Mouse (Mus musculus): ENCODE results near the gene Elf2. TPM values are rescaled to one million over a fixed set of nuclear protein-coding genes. Genes with fewer than 3 reads are reported as not detected.
"Not testable (repeated sequence)": the region's sequence is repeated elsewhere in the genome, so short reads cannot be mapped to it uniquely, and the experiment has no call there.

Gene Elf2
- polyA plus RNA-seq, 1 experiment from 2014 or later: 50.7 TPM

DNA sequence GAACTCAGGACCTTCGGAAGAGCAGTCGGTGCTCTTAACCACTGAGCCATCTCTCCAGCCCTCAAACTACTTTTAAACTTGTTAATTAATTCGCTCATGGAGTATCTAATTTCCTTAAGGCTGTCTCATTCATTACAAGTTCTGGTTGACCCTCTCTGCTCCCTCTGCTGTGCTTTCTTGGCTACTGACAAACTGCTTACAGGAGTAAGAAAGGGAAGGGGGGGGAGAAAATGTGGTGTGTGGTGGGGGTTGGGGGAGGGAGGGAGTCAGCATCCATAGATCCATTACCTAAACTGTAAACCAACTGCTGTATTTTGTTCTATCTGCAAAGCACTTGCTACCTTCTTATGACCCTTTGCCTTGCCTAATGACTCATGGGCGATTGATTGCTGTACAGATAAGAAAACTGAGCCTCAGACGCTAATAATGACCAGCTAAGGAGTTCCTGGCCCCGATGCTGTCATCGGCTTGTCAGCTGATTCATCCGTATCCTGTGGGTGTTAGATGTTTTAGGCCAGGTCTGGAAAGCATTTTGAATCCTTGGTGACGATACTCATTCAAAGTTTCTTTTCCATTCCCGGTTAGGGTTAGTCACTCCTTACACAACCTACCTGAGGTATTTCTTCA, 117.5 kb downstream of the Elf2 start:
- peak overlapping the region; percentile 91 for H3K4me2 ChIP-seq
- H3K27ac ChIP-seq (replicated peaks): peak overlapping the region; percentile 42; the same call in 1 of the 2 replicates
- no peaks in the 10 kb centered on the region for H3K9me3 ChIP-seq
- H3K9ac ChIP-seq: 0 out of 2 replicates have a peak overlapping the region, but pooled peaks have one; percentile 14
- H3K4me1 ChIP-seq: peaks cover 56% of the 10 kb centered on the region
- 0 out of 2 replicates have a peak overlapping the region, but pooled peaks have one; percentile 95 for H3K4me3 ChIP-seq
- WGBS: 46% methylated on average over 10 of the region's 10 CpGs
- H3K36me3 ChIP-seq: no peaks in the 10 kb centered on the region
- H3K27me3 ChIP-seq (replicated peaks): no peaks in the 10 kb centered on the region
- ATAC-seq (ENCODE audit: extremely low read depth, insufficient number of reproducible peaks, low FRiP score, low TSS enrichment): no peak

DNA sequence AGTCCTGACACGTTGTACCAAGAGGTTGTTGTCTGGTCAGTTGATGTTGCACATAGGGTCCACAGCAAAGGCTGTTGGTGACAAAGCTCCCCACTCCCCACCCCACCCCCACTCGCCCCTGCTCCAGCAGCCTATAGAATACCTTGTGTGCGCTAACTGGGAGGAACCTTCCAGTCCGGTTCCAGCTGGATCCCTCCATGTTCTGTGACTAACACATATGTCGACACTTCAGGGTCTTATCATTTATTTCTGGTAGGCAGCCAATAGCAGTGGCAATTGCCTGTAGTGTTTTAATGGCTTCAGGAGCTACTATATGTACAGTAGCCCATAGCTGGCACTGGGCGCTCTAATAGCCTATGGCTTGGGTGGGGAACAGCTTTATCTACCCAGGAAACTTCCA, 118.2 kb downstream of the Elf2 start:
- H3K4me3 ChIP-seq: no peak overlapping the region
- no peak for ATAC-seq (ENCODE audit: extremely low read depth, insufficient number of reproducible peaks, low FRiP score, low TSS enrichment)
- H3K9ac ChIP-seq: peak overlapping the region; percentile 48; the same call in 1 of the 2 replicates

DNA sequence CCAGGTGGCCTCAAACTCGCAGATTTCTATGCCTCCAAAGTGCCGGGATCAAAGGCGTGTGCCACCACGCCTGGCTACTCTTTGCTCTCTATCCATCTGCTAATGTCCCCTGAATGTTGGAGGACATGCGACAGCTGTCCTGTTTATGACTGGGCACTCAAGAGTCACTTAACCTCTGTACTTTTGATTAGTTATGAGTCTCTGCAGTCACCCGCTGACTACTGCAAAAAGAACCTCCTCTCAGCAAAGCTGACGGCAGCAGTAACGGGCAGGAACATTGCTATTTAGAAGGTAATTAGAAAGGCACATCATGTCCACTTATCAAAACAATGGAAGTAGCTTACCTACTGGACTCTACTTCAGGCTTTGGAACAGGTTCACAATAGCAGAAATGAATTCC, 118.6 kb downstream of the Elf2 start:
- peak overlapping the region; percentile 62 for H3K27ac ChIP-seq (replicated peaks)
- no peaks in the 10 kb centered on the region for H3K9me3 ChIP-seq
- 39% methylated on average over 8 of the region's 8 CpGs for WGBS
- no peaks in the 10 kb centered on the region for H3K36me3 ChIP-seq
- peaks cover 54% of the 10 kb centered on the region for H3K4me1 ChIP-seq
- peak overlapping the region; percentile 48; the same call in 1 of the 2 replicates for H3K9ac ChIP-seq
- H3K4me3 ChIP-seq: no peak overlapping the region
- H3K4me2 ChIP-seq: peak overlapping the region; percentile 48
- no peak for ATAC-seq (ENCODE audit: extremely low read depth, insufficient number of reproducible peaks, low FRiP score, low TSS enrichment)
- H3K27me3 ChIP-seq (replicated peaks): no peaks in the 10 kb centered on the region

More for the DNA sequence above, 118.2 kb downstream of the Elf2 start:
- Histone ChIP-seq H3K27ac (replicated peaks) (peak overlapping the region; percentile 62), H3K27me3 (replicated peaks) (no peaks in the 10 kb centered on the region), H3K4me1 (peaks cover 56% of the 10 kb centered on the region), H3K36me3 (no peaks in the 10 kb centered on the region), H3K9me3 (no peaks in the 10 kb centered on the region), H3K4me2 (peak overlapping the region; percentile 48)
- 48% methylated on average over 6 of the region's 6 CpGs for WGBS

DNA sequence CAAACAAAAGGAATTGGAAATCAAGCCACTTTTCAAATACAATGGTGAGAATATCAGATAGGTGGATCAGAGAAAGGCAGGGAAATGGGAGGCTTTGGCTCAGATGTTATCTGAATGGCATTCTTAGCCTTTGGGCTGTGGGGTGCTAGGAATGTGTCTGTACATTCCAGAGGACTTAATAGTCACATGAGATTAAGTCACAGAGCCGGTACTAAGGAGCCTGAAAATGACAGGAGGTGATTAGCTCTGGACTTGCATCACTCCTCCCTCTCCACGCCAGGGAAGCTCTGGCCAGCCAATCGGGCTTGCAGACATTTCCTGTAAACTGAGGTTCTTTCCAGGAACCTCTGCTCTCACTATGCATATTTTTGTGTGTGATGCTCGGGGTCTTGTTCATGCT, 119.6 kb downstream of the Elf2 start:
- WGBS: 22% methylated on average over 4 of the region's 4 CpGs

DNA sequence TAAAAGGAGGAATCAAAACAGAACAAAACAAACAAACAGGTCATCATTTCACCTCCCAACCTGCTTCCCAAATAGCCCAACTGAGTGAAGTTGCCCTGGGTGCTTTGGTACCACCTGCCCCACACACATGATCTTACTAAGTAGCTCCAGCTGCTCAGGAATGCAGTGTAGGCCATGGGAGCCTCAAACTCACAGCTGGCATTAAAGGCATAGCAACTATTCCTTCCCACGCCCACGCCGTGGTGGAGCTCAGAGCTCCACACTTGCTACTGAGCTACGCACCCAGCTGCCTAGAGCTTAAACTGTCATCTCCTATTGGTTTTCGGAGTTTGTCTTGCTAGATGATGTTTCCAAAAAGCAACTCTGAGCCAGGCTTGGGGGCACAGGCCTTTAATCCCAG, 121.2 kb downstream of the Elf2 start:
- no peaks in the 10 kb centered on the region for H3K9me3 ChIP-seq
- H3K27ac ChIP-seq (replicated peaks): no peak overlapping the region
- H3K4me2 ChIP-seq: no peak overlapping the region
- H3K4me3 ChIP-seq: no peak overlapping the region
- 90% methylated on average over 5 of the region's 5 CpGs for WGBS
- no peaks in the 10 kb centered on the region for H3K27me3 ChIP-seq (replicated peaks)
- no peaks in the 10 kb centered on the region for H3K36me3 ChIP-seq
- H3K4me1 ChIP-seq: peaks cover 39% of the 10 kb centered on the region
- H3K9ac ChIP-seq: no peak overlapping the region
- no peak for ATAC-seq (ENCODE audit: extremely low read depth, insufficient number of reproducible peaks, low FRiP score, low TSS enrichment)

More for the DNA sequence above, 119.6 kb downstream of the Elf2 start:
- Histone ChIP-seq H3K36me3 (no peaks in the 10 kb centered on the region), H3K9ac (no peak overlapping the region), H3K4me1 (peaks cover 44% of the 10 kb centered on the region), H3K9me3 (no peaks in the 10 kb centered on the region), H3K4me2 (peak overlapping the region; percentile 48; the same call in 1 of the 2 replicates), H3K27me3 (replicated peaks) (no peaks in the 10 kb centered on the region), H3K27ac (replicated peaks) (no peak overlapping the region), H3K4me3 (no peak overlapping the region)
- no peak for ATAC-seq (ENCODE audit: extremely low read depth, insufficient number of reproducible peaks, low FRiP score, low TSS enrichment)

DNA sequence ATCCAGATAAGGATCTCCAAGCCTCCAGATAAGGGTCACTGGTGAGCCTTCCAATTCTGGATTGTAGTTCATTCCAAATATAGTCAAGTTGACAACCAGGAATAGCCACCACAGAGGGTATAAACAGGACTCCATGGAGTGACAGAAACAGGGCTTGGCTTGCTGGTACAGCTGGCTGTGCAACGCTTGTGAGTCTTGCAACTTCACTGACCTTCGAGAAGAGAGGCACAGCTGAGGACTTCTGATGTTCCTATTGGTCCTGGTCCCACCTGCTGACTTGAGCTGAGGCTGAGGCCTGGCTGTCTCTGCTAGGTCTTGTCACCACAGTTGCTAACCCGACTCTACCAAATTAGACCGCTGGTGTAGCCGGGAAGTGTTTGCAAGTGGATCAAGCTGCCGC, 122.1 kb downstream of the Elf2 start:
- not testable (repeated sequence) for H3K27me3 ChIP-seq (replicated peaks); H3K9me3 ChIP-seq; ATAC-seq (ENCODE audit: extremely low read depth, insufficient number of reproducible peaks, low FRiP score, low TSS enrichment); H3K4me3 ChIP-seq; H3K36me3 ChIP-seq; H3K4me2 ChIP-seq; H3K9ac ChIP-seq; H3K27ac ChIP-seq (replicated peaks)
- H3K4me1 ChIP-seq: peaks cover 31% of the 10 kb centered on the region
- WGBS: 73% methylated on average over 6 of the region's 6 CpGs

DNA sequence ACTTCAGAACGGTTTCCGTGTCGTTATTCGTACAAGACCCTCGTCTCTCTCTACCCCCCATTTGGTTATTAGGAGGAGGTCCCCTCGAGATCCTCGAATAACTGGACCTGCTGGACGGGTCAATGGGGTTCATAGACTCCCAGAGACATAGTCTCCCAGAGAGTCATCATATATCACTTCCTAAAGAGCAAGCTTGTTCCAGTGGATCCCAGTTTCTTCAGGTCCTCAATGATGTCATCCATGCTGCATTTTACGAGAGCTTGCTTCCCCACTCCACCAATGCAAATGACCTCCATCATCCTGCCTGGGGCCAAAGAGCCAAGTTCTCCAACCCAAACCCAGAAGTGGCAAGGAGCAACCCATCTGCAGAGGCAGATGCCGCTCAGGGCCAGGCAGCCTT, 124.1 kb downstream of the Elf2 start:
- not testable (repeated sequence) for ATAC-seq (ENCODE audit: extremely low read depth, insufficient number of reproducible peaks, low FRiP score, low TSS enrichment); H3K9me3 ChIP-seq; H3K4me2 ChIP-seq; H3K27ac ChIP-seq (replicated peaks); H3K9ac ChIP-seq; H3K36me3 ChIP-seq; H3K27me3 ChIP-seq (replicated peaks); H3K4me3 ChIP-seq
- WGBS: 76% methylated on average over 8 of the region's 10 CpGs
- peaks cover 11% of the 10 kb centered on the region for H3K4me1 ChIP-seq

DNA sequence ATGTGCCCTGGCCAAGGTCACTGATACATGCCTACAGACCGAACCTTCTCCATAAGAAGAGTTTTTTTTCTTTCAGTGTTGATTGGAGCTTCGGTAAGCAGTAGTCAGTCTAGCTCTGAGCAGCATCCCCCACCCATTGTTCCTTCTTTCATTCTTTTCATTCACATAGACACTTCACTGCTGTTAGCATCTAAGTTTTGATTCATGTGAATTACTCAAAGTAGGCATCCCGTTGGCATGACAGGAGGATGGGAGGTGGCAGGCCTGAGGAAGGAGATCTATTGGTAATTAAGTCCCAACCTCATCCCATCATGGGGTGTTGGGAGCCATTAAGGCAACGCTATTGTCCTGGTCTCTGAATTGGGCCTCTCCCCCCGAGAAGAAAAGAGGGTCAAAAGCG, 124.8 kb downstream of the Elf2 start:
- no peak for ATAC-seq (ENCODE audit: extremely low read depth, insufficient number of reproducible peaks, low FRiP score, low TSS enrichment)
- Histone ChIP-seq H3K4me3 (no peak overlapping the region), H3K9me3 (no peaks in the 10 kb centered on the region), H3K36me3 (no peaks in the 10 kb centered on the region), H3K4me2 (no peak overlapping the region), H3K9ac (no peak overlapping the region), H3K27ac (replicated peaks) (no peak overlapping the region), H3K27me3 (replicated peaks) (no peaks in the 10 kb centered on the region), H3K4me1 (peaks cover 4% of the 10 kb centered on the region)
- WGBS: 78% methylated on average over 6 of the region's 6 CpGs

DNA sequence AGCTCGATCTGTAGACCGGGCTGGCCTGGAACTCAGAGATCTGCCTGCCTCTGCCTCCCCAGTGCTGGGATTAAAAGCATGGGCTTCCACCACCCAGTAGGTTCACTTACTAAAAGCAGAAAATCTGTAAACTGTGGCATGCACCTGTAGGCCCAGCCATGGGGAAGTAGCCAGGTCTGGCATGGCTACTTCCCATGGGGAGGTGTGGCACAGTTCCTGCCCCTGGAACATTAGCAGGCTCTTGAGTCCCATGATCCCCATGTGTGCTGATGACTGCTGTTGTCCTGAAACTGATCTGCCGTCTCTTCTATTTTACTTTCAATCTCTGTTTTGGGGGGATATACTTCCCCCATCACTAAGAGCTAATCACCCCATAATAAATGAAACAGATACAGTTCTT, 127.4 kb downstream of the Elf2 start:
- H3K9me3 ChIP-seq: no peaks in the 10 kb centered on the region
- H3K9ac ChIP-seq: no peak overlapping the region
- WGBS: 95% methylated on average over 3 of the region's 3 CpGs
- no peak overlapping the region for H3K27ac ChIP-seq (replicated peaks)
- no peak overlapping the region for H3K4me2 ChIP-seq
- H3K36me3 ChIP-seq: no peaks in the 10 kb centered on the region
- no peak for ATAC-seq (ENCODE audit: extremely low read depth, insufficient number of reproducible peaks, low FRiP score, low TSS enrichment)
- no peaks in the 10 kb centered on the region for H3K27me3 ChIP-seq (replicated peaks)
- no peak overlapping the region for H3K4me3 ChIP-seq
- H3K4me1 ChIP-seq: peaks cover 7% of the 10 kb centered on the region

DNA sequence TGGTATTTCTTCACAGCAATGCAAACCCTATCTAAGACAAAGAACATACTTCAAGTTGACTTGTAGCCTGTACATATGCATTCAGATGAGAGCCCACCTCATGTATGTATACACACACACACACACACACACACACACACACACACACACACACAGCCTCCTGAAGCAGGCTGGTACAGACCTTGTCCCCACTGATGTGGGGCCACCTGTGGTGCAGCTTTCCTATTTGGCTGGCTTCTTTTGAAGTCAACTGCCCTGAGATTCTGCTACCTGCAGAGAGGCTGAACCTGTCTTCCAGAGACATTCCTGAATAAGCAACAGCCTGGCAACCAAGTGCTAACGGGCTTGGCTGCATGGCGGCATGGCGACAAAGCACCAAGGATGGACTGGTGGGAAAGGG, 130.0 kb downstream of the Elf2 start:
- Histone ChIP-seq H3K27me3 (replicated peaks) (no peaks in the 10 kb centered on the region), H3K27ac (replicated peaks) (no peak overlapping the region), H3K4me3 (no peak overlapping the region), H3K9ac (no peak overlapping the region), H3K4me2 (no peak overlapping the region), H3K9me3 (no peaks in the 10 kb centered on the region), H3K4me1 (peaks cover 17% of the 10 kb centered on the region), H3K36me3 (no peaks in the 10 kb centered on the region)
- no peak for ATAC-seq (ENCODE audit: extremely low read depth, insufficient number of reproducible peaks, low FRiP score, low TSS enrichment)
- WGBS: 96% methylated on average over 3 of the region's 3 CpGs

DNA sequence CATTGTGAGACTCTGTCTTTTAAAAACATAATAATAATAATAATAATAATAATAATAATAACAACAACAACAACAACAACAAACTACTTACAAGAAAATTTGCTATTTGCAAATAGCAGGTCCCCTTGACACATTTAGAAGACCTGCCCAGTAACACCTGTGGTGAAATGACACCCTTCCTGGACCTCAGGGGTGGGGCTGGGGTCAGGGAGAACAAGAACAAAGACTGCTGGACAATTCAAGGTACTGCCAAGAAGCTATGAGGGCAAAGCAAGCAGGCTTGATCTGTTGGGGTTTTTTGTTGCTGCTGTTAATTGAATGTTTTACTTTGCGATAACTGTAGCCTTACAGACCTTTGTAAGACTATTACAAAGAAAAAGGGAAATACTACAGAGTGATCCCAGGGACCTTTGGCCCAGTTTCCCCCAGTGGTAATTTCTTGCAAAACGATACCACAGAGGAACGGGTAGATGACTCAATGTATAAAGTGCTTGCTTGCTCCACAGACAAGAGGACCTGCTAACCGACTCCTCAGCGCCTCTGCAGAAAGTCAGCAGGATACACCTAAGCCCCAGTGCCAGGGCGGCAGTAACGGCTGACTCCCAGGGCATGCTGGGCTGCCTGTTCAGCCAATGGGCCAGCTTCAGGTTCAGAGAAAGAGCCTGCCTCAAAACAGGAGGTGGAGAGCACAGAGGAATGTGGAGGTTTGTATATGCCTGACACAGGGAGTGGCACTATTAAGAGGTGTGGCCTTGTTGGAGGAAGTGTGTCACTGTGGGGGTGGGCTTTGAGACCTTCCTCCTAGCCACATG, 130.8 kb downstream of the Elf2 start:
- WGBS: 86% methylated on average over 7 of the region's 7 CpGs
- no peak overlapping the region for H3K4me2 ChIP-seq
- H3K9me3 ChIP-seq: 0 out of 2 replicates have a peak, but pooled peaks cover 3% of the 10 kb centered on the region
- no peak for ATAC-seq (ENCODE audit: extremely low read depth, insufficient number of reproducible peaks, low FRiP score, low TSS enrichment)
- H3K4me3 ChIP-seq: no peak overlapping the region
- no peak overlapping the region for H3K27ac ChIP-seq (replicated peaks)
- H3K36me3 ChIP-seq: no peaks in the 10 kb centered on the region
- no peak overlapping the region for H3K9ac ChIP-seq
- H3K4me1 ChIP-seq: peaks cover 17% of the 10 kb centered on the region
- H3K27me3 ChIP-seq (replicated peaks): no peaks in the 10 kb centered on the region

All from heart, embryonic 13.5 days (tissue).